Mouse (Mus musculus): ENCODE results near the gene Cpn2. TPM values are rescaled to one million over a fixed set of nuclear protein-coding genes. Genes with fewer than 3 reads are reported as not detected.
A peak's percentile ranks its signal among the peaks of the same experiment; 100 is the strongest.

Gene Cpn2
- polyA plus RNA-seq, 1 experiment = 0.54 TPM

DNA sequence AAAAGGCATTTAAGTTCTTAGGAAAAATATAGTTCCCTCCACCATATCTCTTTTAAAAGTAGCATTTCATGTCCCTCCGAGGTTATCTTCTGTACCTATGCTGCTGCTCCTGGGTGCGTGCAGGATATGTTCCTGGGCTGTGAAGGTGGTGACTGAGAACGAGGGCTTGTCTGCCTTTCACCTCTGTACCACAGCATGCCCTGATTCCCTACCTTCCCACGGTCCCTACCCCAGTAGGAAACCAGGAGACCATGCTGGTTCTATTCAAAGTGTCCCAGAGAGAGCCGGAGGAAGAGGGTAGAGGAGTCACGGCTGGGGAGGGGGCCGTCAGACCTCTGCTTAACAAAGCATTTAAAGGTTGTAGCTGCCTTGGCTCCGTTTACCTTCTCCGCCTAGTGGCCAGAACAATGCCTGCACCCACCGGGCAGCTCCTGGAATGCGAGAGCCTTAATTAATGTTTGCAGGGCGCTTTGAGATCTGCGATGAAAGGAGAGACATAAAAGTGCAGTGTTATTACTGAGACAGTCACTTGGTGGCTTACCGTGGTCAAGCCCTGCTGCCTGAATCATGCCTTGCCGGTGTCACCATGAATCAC lies 16.5 kb upstream of the Cpn2 start:
- 4% methylated on average over 15 of the region's 15 CpGs for WGBS
- Histone ChIP-seq H3K4me1 (replicated peaks; ENCODE audit: control insufficient read depth, insufficient read depth, low read length) (peaks cover 4% of the 10 kb centered on the region), H3K27me3 (ENCODE audit: control insufficient read depth, insufficient read depth, low read length) (peaks cover 5% of the 10 kb centered on the region; the same call in 1 of the 2 replicates), H3K36me3 (ENCODE audit: control insufficient read depth, insufficient read depth, low read length) (no peaks in the 10 kb centered on the region), H3K4me3 (ENCODE audit: control insufficient read depth, insufficient read depth, low read length) (no peak overlapping the region), H3K27ac (ENCODE audit: control insufficient read depth, insufficient read depth, low read length) (no peak overlapping the region)
- DNase-seq = peak; percentile 49
- peak; percentile 84 for TF ChIP-seq CTCF (IDR thresholded peaks at IDR 0.05; ENCODE audit: borderline replicate concordance, control insufficient read depth, extremely low read depth, insufficient read depth, low read length, poor library complexity)
- TF ChIP-seq POLR2A (IDR thresholded peaks at IDR 0.05; ENCODE audit: control insufficient read depth, extremely low read depth, insufficient read depth, low read length, poor library complexity) = no peak

DNA sequence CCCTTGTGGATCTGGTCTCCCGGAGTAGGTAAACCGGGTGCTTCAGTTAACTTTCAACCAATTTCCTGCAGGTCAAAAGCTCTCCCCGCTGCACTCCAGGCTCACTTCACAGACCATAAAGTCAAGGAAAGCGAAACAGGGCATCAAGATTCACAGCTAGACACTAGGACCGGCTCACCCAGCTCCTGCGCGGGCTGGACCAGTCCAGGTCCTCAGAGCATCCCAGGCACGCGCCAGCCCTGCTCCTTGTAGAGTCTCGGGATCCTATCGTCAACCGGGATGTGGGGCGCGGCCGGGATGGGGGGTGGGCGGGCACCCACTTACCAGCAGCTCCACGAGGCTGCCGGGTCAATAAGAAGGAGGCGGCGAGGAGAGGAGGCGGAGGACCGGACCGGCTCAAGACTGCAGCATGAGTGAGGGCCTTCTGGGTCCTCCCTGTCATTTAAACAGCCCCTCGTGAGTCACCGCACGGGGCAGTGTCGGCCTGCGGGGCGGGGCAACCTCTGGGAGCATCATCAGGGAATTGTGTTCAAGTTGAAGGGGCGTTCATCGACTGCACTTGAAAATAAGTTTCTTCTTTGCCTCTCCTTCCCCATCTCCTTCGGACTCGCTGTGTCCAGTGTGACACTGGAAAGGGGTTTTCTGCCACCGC lies 15.7 kb upstream of the Cpn2 start, which contains the start of gene Lrrc15:
Gene Lrrc15, minus strand, starts transcription at position 413 of the 652 bp plus-strand sequence.
- no peak for DNase-seq
- Histone ChIP-seq H3K36me3 (ENCODE audit: control insufficient read depth, insufficient read depth, low read length) (no peaks in the 10 kb centered on the region), H3K4me1 (replicated peaks; ENCODE audit: control insufficient read depth, insufficient read depth, low read length) (peaks cover 13% of the 10 kb centered on the region), H3K27ac (ENCODE audit: control insufficient read depth, insufficient read depth, low read length) (no peak within 1 kb of the TSS), H3K27me3 (ENCODE audit: control insufficient read depth, insufficient read depth, low read length) (peaks cover 5% of the 10 kb centered on the region; the same call in 1 of the 2 replicates), H3K4me3 (ENCODE audit: control insufficient read depth, insufficient read depth, low read length) (no peak within 1 kb of the TSS)
- TF ChIP-seq CTCF (IDR thresholded peaks at IDR 0.05; ENCODE audit: borderline replicate concordance, control insufficient read depth, extremely low read depth, insufficient read depth, low read length, poor library complexity) (no peak), POLR2A (IDR thresholded peaks at IDR 0.05; ENCODE audit: control insufficient read depth, extremely low read depth, insufficient read depth, low read length, poor library complexity) (no peak)
- WGBS = 26% methylated on average over 34 of the region's 34 CpGs

DNA sequence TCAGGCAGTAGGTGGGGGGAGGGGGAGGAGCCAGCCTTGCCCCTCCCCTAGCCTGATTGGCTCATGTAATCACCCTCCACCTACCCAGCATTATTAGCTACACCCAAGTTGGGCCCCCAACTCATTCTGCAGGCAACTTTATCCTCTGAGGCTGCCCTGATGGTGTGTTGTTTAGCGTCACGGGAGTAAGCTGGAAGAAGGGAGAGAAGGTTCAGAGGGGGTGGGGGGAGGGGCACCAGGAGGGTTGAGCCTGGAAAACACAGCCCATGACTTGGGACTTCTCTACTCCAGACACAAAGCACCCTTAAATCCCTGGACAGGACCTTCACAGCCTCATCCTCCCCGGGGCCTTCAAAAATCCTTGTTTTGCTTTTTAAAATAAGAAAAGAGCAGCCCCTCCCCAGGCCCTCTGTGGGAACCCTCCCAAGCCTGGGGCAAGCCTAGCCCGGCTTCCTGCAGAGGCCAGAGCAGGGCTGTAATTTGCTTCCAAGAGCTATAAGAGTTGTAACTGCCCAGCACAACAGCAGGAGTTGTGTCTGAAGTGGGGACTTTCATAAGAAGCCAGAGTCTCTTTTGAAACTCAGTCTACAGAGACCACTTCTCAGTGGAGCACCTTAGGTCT lies 13.5 kb upstream of the Cpn2 start:
- H3K27me3 ChIP-seq (ENCODE audit: control insufficient read depth, insufficient read depth, low read length) = peaks cover 5% of the 10 kb centered on the region; the same call in 1 of the 2 replicates
- H3K4me1 ChIP-seq (replicated peaks; ENCODE audit: control insufficient read depth, insufficient read depth, low read length) = peaks cover 30% of the 10 kb centered on the region
- H3K27ac ChIP-seq (ENCODE audit: control insufficient read depth, insufficient read depth, low read length) = no peak overlapping the region
- no peak overlapping the region for H3K4me3 ChIP-seq (ENCODE audit: control insufficient read depth, insufficient read depth, low read length)
- TF ChIP-seq CTCF (IDR thresholded peaks at IDR 0.05; ENCODE audit: borderline replicate concordance, control insufficient read depth, extremely low read depth, insufficient read depth, low read length, poor library complexity) (no peak), POLR2A (IDR thresholded peaks at IDR 0.05; ENCODE audit: control insufficient read depth, extremely low read depth, insufficient read depth, low read length, poor library complexity) (no peak)
- no peak for DNase-seq
- H3K36me3 ChIP-seq (ENCODE audit: control insufficient read depth, insufficient read depth, low read length) = no peaks in the 10 kb centered on the region
- 81% methylated on average over 4 of the region's 4 CpGs for WGBS

GRCm38 (mm10) chr16:30278406-30278805 lies 11.1 kb upstream of the Cpn2 start:
- peaks cover 37% of the 10 kb centered on the region for H3K4me1 ChIP-seq (replicated peaks; ENCODE audit: control insufficient read depth, insufficient read depth, low read length)
- peaks cover 5% of the 10 kb centered on the region; the same call in 1 of the 2 replicates for H3K27me3 ChIP-seq (ENCODE audit: control insufficient read depth, insufficient read depth, low read length)
- no peaks in the 10 kb centered on the region for H3K36me3 ChIP-seq (ENCODE audit: control insufficient read depth, insufficient read depth, low read length)
- H3K27ac ChIP-seq (ENCODE audit: control insufficient read depth, insufficient read depth, low read length) = no peak overlapping the region
- no peak for DNase-seq
- 86% methylated on average over 11 of the region's 11 CpGs for WGBS
- no peak for TF ChIP-seq POLR2A (IDR thresholded peaks at IDR 0.05; ENCODE audit: control insufficient read depth, extremely low read depth, insufficient read depth, low read length, poor library complexity)
- TF ChIP-seq CTCF (IDR thresholded peaks at IDR 0.05; ENCODE audit: borderline replicate concordance, control insufficient read depth, extremely low read depth, insufficient read depth, low read length, poor library complexity) = no peak
- H3K4me3 ChIP-seq (ENCODE audit: control insufficient read depth, insufficient read depth, low read length) = no peak overlapping the region

DNA sequence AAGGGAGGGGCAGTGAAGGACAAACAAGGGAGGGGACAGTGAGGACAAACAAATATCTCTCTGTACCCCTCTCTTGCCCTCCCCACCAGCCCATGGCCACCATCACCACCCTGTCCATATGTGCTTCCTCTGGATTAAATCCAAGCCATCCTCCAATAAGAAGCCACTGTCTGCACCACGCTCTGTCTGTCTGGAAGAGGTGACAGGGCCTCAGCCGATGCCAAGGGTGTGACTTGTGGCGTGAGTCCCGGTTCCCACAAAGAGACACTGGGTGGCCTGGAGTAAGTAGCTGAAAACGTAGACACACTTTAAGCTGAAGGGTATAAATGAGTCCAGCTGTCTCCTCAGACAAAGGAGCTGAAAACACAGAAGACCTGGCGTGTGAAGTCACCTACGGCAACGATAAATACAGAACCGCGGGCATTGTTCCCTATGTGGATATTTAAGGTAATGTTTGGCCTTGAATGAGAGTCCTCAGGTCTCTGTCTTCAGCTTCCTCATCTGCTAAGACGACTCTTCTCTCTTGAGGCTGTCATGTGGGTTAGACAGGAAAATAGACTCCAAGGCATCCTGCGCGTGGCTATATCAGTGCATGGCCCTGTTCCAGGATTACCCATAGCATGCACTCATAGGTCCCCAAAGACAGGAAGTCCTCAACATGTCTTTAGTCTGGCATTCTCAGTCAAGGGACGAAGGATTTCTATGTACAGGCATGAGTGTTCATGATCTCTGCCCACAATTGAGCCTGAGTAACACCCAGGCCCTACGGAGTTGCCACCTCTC lies 8.4 kb upstream of the Cpn2 start:
- no peak overlapping the region for H3K27ac ChIP-seq (ENCODE audit: control insufficient read depth, insufficient read depth, low read length)
- no peaks in the 10 kb centered on the region for H3K36me3 ChIP-seq (ENCODE audit: control insufficient read depth, insufficient read depth, low read length)
- H3K27me3 ChIP-seq (ENCODE audit: control insufficient read depth, insufficient read depth, low read length) = no peaks in the 10 kb centered on the region
- H3K4me3 ChIP-seq (ENCODE audit: control insufficient read depth, insufficient read depth, low read length) = no peak overlapping the region
- 35% methylated on average over 15 of the region's 15 CpGs for WGBS
- H3K4me1 ChIP-seq (replicated peaks; ENCODE audit: control insufficient read depth, insufficient read depth, low read length) = peaks cover 55% of the 10 kb centered on the region
- no peak for TF ChIP-seq CTCF (IDR thresholded peaks at IDR 0.05; ENCODE audit: borderline replicate concordance, control insufficient read depth, extremely low read depth, insufficient read depth, low read length, poor library complexity)
- no peak for TF ChIP-seq POLR2A (IDR thresholded peaks at IDR 0.05; ENCODE audit: control insufficient read depth, extremely low read depth, insufficient read depth, low read length, poor library complexity)
- no peak for DNase-seq

GRCm38 (mm10) chr16:30273065-30273464 lies 5.8 kb upstream of the Cpn2 start:
- no peak overlapping the region for H3K27ac ChIP-seq (ENCODE audit: control insufficient read depth, insufficient read depth, low read length)
- TF ChIP-seq CTCF (IDR thresholded peaks at IDR 0.05; ENCODE audit: borderline replicate concordance, control insufficient read depth, extremely low read depth, insufficient read depth, low read length, poor library complexity) = no peak
- H3K4me1 ChIP-seq (replicated peaks; ENCODE audit: control insufficient read depth, insufficient read depth, low read length) = peaks cover 42% of the 10 kb centered on the region
- no peaks in the 10 kb centered on the region for H3K27me3 ChIP-seq (ENCODE audit: control insufficient read depth, insufficient read depth, low read length)
- no peak overlapping the region for H3K4me3 ChIP-seq (ENCODE audit: control insufficient read depth, insufficient read depth, low read length)
- no peaks in the 10 kb centered on the region for H3K36me3 ChIP-seq (ENCODE audit: control insufficient read depth, insufficient read depth, low read length)
- 97% methylated on average over 8 of the region's 8 CpGs for WGBS
- no peak for DNase-seq
